Comparison of ENCODE assay signal across 7 mouse cellular contexts in genomic region chr10:33703420-33703819, GRCm38 (mm10).
DNase-seq lines count a peak whose midpoint lies in the region; ATAC-seq and TF ChIP-seq lines count a peak whose summit lies in the region.

No protein-coding gene starts in this region.

- H3K36me3 ChIP-seq in kidney, embryonic 16.5 days (ENCODE audit: insufficient read depth, low read length) = no peaks in the 10 kb centered on the region
- no peaks in the 10 kb centered on the region for H3K36me3 ChIP-seq in midbrain, embryonic 15.5 days (replicated peaks)

- H3K4me2 ChIP-seq in kidney, embryonic 16.5 days (replicated peaks; ENCODE audit: low read depth, low read length) = no peak overlapping the region
- no peak overlapping the region for H3K4me2 ChIP-seq in midbrain, embryonic 15.5 days

- 71% methylated on average over 3 of the region's 3 CpGs for WGBS in kidney, embryonic 16.5 days
- 48% methylated on average over 3 of the region's 3 CpGs for WGBS in midbrain, embryonic 15.5 days

- DNase-seq in kidney, adult 9 months = peak; percentile 62
- peak; percentile 9 for DNase-seq in WW6 (ENCODE audit: low read depth, low spot score)
- peak; percentile 68 for DNase-seq in embryo, embryonic 11 days
- peak; percentile 75 to 84 for DNase-seq in layer of hippocampus, adult 2 months (ENCODE audit: low spot score in 2 of 2)

- peak; percentile 84 for TF ChIP-seq CTCF in layer of hippocampus, adult 2 months (conservative IDR thresholded peaks at IDR 0.05)

- no peaks in the 10 kb centered on the region for H3K27me3 ChIP-seq in kidney, embryonic 16.5 days (ENCODE audit: insufficient read depth, low read length)
- H3K27me3 ChIP-seq in midbrain, embryonic 15.5 days (replicated peaks) = no peaks in the 10 kb centered on the region

- no peaks in the 10 kb centered on the region for H3K4me1 ChIP-seq in kidney, embryonic 16.5 days (ENCODE audit: insufficient read depth, low read length)
- no peaks in the 10 kb centered on the region for H3K4me1 ChIP-seq in midbrain, embryonic 15.5 days

- ATAC-seq in kidney, embryonic 16.5 days (ENCODE audit: low FRiP score, low TSS enrichment) = no peak
- peak; percentile 80 for ATAC-seq in midbrain, embryonic 15.5 days (replicated peaks)
- no peak for ATAC-seq in inflammation-experienced regulatory T-cells, adult 6 months

- H3K4me3 ChIP-seq in kidney, embryonic 16.5 days (ENCODE audit: low read length) = no peak overlapping the region
- no peak overlapping the region for H3K4me3 ChIP-seq in layer of hippocampus, adult 2 months
- no peak overlapping the region for H3K4me3 ChIP-seq in midbrain, embryonic 15.5 days

- H3K9me3 ChIP-seq in kidney, embryonic 16.5 days (ENCODE audit: low read length) = no peaks in the 10 kb centered on the region
- H3K9me3 ChIP-seq in midbrain, embryonic 15.5 days = no peaks in the 10 kb centered on the region

- H3K27ac ChIP-seq in kidney, embryonic 16.5 days (ENCODE audit: low read length) = no peak overlapping the region
- peak overlapping the region; percentile 15 for H3K27ac ChIP-seq in layer of hippocampus, adult 2 months
- H3K27ac ChIP-seq in midbrain, embryonic 15.5 days = no peak overlapping the region

- H3K9ac ChIP-seq in kidney, embryonic 16.5 days (replicated peaks; ENCODE audit: low read length) = no peak overlapping the region
- no peak overlapping the region for H3K9ac ChIP-seq in midbrain, embryonic 15.5 days

Comparison
In these comparisons a context has a peak if more than half of its experiments do, and no peak if none do; other contexts are left out.
1. DNase-seq: peak in every context shown above with its lines; median percentile 80 in layer of hippocampus, adult 2 months; 68 in embryo, embryonic 11 days; 62 in kidney, adult 9 months; 9 in WW6.